Mouse (Mus musculus) G1E (cell line): ENCODE measurements at regions not wholly inside any gene's neighbourhood (a gene's known extent, or its start where the extent isn't known, plus 50 kb on each side); places are given as distances from the start of the nearest gene placed in this dataset.

Experiments used
- ATAC-seq: 2 replicates; pipeline ENCODE4 v1.8.0; 2016; ENCODE audit warnings: mild to moderate bottlenecking; ENCODE audit not compliant: insufficient number of reproducible peaks, poor library complexity, low FRiP score, severe bottlenecking; ENCODE audit errors: extremely low read depth
- DNase-seq: peaks from one replicate; pipeline ENCODE4 v3.0.0; 2012; ENCODE audit warnings: low spot score
- H3K27me3 ChIP-seq: 2 replicates; pipeline ENCODE4 v1.6.1; 2012; ENCODE audit warnings: mild to moderate bottlenecking, low read length, inconsistent platforms; ENCODE audit not compliant: insufficient read depth
- H3K36me3 ChIP-seq: replicated peaks from 2 replicates; pipeline ENCODE3; 2012; ENCODE audit warnings: mild to moderate bottlenecking, inconsistent platforms
- H3K4me1 ChIP-seq: 2 replicates; pipeline ENCODE4 v1.6.1; 2012; ENCODE audit warnings: low read depth, low read length, inconsistent platforms, mixed read lengths; ENCODE audit not compliant: insufficient read depth
- H3K4me3 ChIP-seq: 2 replicates; pipeline ENCODE4 v1.5.1; 2012; ENCODE audit warnings: low read depth, mild to moderate bottlenecking, inconsistent platforms, low read length, moderate library complexity, mixed read lengths
- H3K9me3 ChIP-seq: replicated peaks from 2 replicates; pipeline ENCODE4 v1.6.1; 2012; ENCODE audit warnings: inconsistent platforms
- CTCF ChIP-seq: IDR thresholded peaks from 2 replicates; pipeline ENCODE4 v1.5.1; 2012; ENCODE audit warnings: low read depth, low read length, inconsistent platforms, mixed read lengths
- GATA1 ChIP-seq: IDR thresholded peaks from 2 replicates; pipeline ENCODE4 v1.6.1; 2012; ENCODE audit warnings: borderline replicate concordance, low read length, inconsistent platforms, mixed read lengths
- GATA2 ChIP-seq: IDR thresholded peaks from 2 replicates; pipeline ENCODE4 v1.6.1; 2012; ENCODE audit warnings: low read depth, low read length, inconsistent platforms, borderline replicate concordance
- POLR2AphosphoS5 ChIP-seq: IDR thresholded peaks from 2 replicates; pipeline ENCODE4 v1.6.1; 2012; ENCODE audit warnings: low read depth, low read length, inconsistent platforms; ENCODE audit not compliant: insufficient replicate concordance
- TAL1 ChIP-seq: conservative IDR thresholded peaks from 2 replicates; pipeline ENCODE4 v1.6.1; 2012; ENCODE audit warnings: low read depth, low read length, inconsistent platforms, mixed read lengths

DNA sequence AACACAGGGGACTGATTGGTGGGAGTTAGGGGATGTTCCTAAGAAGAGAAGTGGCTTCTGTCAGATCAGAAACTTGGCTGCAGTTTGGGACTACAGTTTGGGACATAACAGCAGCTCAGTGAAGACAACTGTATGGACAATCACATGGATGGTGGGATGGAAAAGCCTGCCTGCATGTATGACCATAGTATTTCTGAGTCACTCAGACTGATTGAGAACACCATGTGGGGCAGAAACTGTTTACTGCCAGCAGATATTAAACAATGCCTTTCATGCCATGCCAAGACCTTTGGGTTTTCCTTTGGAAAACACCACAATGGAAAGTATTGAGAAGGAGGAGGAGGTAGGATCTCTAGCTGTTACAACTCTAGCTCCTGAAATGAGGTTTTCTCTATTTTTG, 635.0 kb downstream of the Inhba start:
- DNase-seq (no peak), ATAC-seq (no peak)
- TF ChIP-seq CTCF (no peak), GATA1 (no peak), POLR2AphosphoS5 (no peak), TAL1 (no peak), GATA2 (no peak)
- H3K36me3 ChIP-seq, result no peaks in the 10 kb centered on the region
- peaks cover 2% of the 10 kb centered on the region; the same call in 1 of the 2 replicates for H3K27me3 ChIP-seq
- H3K4me3 ChIP-seq, result no peak overlapping the region
- H3K9me3 ChIP-seq, result no peaks in the 10 kb centered on the region
- H3K4me1 ChIP-seq, result no peaks in the 10 kb centered on the region

- no peak for ATAC-seq
- H3K9me3 ChIP-seq, result no peaks in the 10 kb centered on the region
- TF ChIP-seq GATA1, result no peak
- no peak for TF ChIP-seq CTCF
- no peak for TF ChIP-seq GATA2
- TF ChIP-seq POLR2AphosphoS5, result no peak
- TF ChIP-seq TAL1, result no peak
- H3K36me3 ChIP-seq, result no peaks in the 10 kb centered on the region
- H3K27me3 ChIP-seq, result no peaks in the 10 kb centered on the region; the same call in 1 of the 2 replicates
- H3K4me1 ChIP-seq, result no peaks in the 10 kb centered on the region
- DNase-seq, result no peak
- H3K4me3 ChIP-seq, result no peak overlapping the region
Observed at GRCm38 (mm10) chr13:16656110-16656509, 644.5 kb downstream of the Inhba start.

GRCm38 (mm10) chr13:16659894-16660293, 648.2 kb downstream of the Inhba start:
- TF ChIP-seq TAL1 (no peak), CTCF (no peak), POLR2AphosphoS5 (no peak), GATA2 (no peak), GATA1 (no peak)
- ATAC-seq, result no peak
- H3K4me1 ChIP-seq, result no peaks in the 10 kb centered on the region
- no peaks in the 10 kb centered on the region for H3K27me3 ChIP-seq
- H3K4me3 ChIP-seq, result no peak overlapping the region
- H3K36me3 ChIP-seq, result no peaks in the 10 kb centered on the region
- no peaks in the 10 kb centered on the region for H3K9me3 ChIP-seq
- no peak for DNase-seq

DNA sequence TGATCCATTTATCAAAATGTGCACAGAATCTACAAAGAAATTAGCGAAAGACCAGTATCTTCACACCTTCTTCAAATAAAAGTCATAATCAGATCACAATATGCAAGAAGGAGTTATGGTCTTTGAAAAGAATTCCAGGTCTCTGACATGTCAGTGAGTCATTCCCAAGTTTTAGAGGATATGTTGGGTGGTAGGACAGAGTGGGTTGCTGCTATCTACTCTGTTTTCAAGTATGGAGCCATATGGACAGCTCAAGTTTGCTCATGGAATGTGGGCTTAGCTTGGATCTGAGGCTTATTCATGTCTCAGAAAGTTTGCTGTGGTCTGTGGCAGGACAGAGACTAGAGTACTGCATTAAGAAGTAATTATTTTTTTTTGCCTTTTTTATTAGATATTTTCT, 657.0 kb downstream of the Inhba start:
- H3K4me3 ChIP-seq, result no peak overlapping the region
- ATAC-seq, result no peak
- no peaks in the 10 kb centered on the region for H3K36me3 ChIP-seq
- no peaks in the 10 kb centered on the region for H3K4me1 ChIP-seq
- no peaks in the 10 kb centered on the region for H3K27me3 ChIP-seq
- DNase-seq, result no peak
- TF ChIP-seq POLR2AphosphoS5 (no peak), TAL1 (no peak), CTCF (no peak), GATA2 (no peak), GATA1 (no peak)
- no peaks in the 10 kb centered on the region for H3K9me3 ChIP-seq

DNA sequence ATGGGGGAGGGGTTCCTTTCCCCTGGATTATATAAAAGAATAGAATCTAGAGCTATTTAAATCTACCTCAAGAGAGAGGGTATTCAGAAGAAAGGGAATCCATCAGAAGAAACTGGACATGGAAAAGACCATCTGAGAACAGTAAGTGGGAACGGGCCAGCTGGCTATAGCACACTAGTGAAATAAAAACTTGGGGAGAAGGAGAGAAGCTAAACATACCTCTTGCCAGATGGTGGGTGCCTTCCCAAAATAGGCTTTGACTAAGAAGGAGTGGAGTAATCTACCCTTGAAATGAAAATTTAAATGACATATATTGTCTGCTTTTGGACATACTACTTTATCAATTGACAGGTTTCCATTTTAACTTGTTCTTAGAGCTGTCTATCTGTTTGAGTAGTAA, 657.6 kb downstream of the Inhba start:
- no peak for TF ChIP-seq POLR2AphosphoS5
- ATAC-seq (no peak), DNase-seq (no peak)
- Histone ChIP-seq H3K27me3 (no peaks in the 10 kb centered on the region), H3K4me3 (no peak overlapping the region), H3K4me1 (no peaks in the 10 kb centered on the region), H3K9me3 (no peaks in the 10 kb centered on the region), H3K36me3 (no peaks in the 10 kb centered on the region)

DNA sequence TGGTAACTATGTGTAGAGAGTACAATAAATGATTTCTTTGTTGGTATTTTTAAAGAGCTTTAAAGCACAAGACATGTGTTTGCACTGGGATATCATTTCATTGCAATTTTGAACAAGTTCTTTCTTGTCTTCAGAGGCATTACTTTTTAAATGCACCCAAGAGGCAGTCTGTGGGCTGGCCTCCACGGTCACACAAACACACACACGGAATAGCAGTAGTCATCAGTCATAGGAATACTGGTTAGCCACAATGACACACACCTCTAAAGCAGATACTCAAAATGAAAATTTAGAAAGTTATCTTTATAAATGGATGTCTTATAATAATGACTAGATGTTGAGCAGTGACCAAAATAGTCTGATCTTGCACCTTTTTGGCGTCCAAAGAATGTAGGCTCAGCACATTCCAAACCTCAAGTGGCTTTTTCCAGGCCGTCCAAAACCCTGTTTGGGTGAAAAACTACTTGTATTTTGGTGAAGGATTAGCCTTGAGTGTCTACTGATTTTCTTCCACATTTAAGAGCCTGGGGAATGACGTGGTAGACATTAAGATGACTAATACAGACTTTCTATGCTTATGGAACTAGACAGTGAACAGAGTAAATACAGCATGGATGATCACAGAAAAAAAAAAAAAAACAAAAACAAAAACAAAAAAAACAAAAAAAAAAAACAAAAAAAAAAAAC, 658.5 kb downstream of the Inhba start:
- Histone ChIP-seq H3K4me3 (no peak overlapping the region), H3K36me3 (no peaks in the 10 kb centered on the region), H3K4me1 (no peaks in the 10 kb centered on the region), H3K9me3 (no peaks in the 10 kb centered on the region), H3K27me3 (no peaks in the 10 kb centered on the region)
- TF ChIP-seq GATA1 (no peak), GATA2 (no peak), TAL1 (no peak), POLR2AphosphoS5 (no peak), CTCF (no peak)
- DNase-seq (no peak), ATAC-seq (no peak)

DNA sequence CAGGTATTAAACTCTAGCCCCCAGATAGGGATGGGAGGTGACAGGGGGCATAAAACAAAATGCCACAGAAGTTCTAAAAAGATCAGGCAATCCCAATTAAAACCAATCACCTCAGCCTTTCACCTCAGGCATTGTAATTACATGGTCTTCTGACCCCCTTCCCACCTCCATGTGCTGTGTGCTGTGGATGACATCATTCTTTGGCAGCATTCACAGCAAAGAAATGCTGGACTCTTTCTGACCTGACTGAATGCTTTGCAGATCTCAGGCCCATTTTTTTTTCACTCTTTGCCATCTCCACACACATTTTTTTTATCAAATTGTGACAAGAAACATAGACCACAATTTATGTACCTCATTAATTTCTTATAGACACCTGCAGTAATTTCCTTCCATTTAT, 659.1 kb downstream of the Inhba start:
- no peak for TF ChIP-seq TAL1
- TF ChIP-seq GATA2, result no peak
- no peak for TF ChIP-seq CTCF
- TF ChIP-seq GATA1, result no peak
- TF ChIP-seq POLR2AphosphoS5, result no peak
- Histone ChIP-seq H3K27me3 (no peaks in the 10 kb centered on the region), H3K4me3 (no peak overlapping the region), H3K36me3 (no peaks in the 10 kb centered on the region), H3K9me3 (no peaks in the 10 kb centered on the region), H3K4me1 (no peaks in the 10 kb centered on the region)
- ATAC-seq (no peak), DNase-seq (no peak)
